Mouse (Mus musculus): ENCODE measurements around the gene Fut9. TPM values are rescaled to one million over a fixed set of nuclear protein-coding genes. Genes with fewer than 3 reads are reported as not detected.

Gene Fut9
- polyA plus RNA-seq, 1 experiment from 2014 or later, result 0.63 TPM

GRCm38 (mm10) chr4:25627039-25627438 is 173.0 kb downstream of the Fut9 start:
- no peaks in the 10 kb centered on the region for H3K36me3 ChIP-seq (ENCODE audit: control insufficient read depth, insufficient read depth, low read length)
- H3K4me3 ChIP-seq (ENCODE audit: low read length), result no peak overlapping the region
- no peaks in the 10 kb centered on the region for H3K4me1 ChIP-seq (replicated peaks; ENCODE audit: control insufficient read depth, insufficient read depth, low read length)
- 42% methylated on average over 1 of the region's 1 CpGs for WGBS
- no peak overlapping the region for H3K9ac ChIP-seq (ENCODE audit: low read length)
- H3K27ac ChIP-seq (ENCODE audit: low read length), result no peak overlapping the region
- H3K9me3 ChIP-seq (ENCODE audit: control insufficient read depth, low read length), result no peaks in the 10 kb centered on the region
- no peaks in the 10 kb centered on the region for H3K27me3 ChIP-seq (ENCODE audit: control insufficient read depth, insufficient read depth, low read depth, low read length)
- ATAC-seq (ENCODE audit: low read depth), result no peak
- no peak overlapping the region for H3K4me2 ChIP-seq (ENCODE audit: low read depth, low read length)

DNA sequence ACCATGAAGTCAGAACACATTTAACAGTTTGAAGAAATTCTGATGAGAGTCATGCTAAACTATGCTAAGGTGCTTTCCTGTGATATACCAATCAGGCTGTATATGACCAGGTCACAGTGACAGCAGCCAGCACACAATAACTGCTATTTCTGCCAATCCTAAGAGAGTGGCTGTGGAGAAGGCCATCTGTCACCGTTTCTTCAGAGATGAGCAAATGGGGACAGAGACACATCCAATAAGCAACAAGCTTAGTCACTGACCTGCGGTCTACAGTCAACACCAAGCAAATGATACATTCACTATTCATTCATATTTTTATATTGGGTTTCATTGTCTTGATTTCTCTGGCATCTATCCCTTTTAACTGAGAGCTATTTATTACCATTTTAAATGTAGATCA is 176.9 kb downstream of the Fut9 start:
- WGBS, result 90% methylated on average over 2 of the region's 2 CpGs
- H3K36me3 ChIP-seq (ENCODE audit: control insufficient read depth, insufficient read depth, low read length), result no peaks in the 10 kb centered on the region
- no peak overlapping the region for H3K9ac ChIP-seq (ENCODE audit: low read length)
- H3K9me3 ChIP-seq (ENCODE audit: control insufficient read depth, low read length), result no peaks in the 10 kb centered on the region
- no peaks in the 10 kb centered on the region for H3K27me3 ChIP-seq (ENCODE audit: control insufficient read depth, insufficient read depth, low read depth, low read length)
- no peak overlapping the region for H3K27ac ChIP-seq (ENCODE audit: low read length)
- no peak for ATAC-seq (ENCODE audit: low read depth)
- H3K4me2 ChIP-seq (ENCODE audit: low read depth, low read length), result no peak overlapping the region
- H3K4me3 ChIP-seq (ENCODE audit: low read length), result no peak overlapping the region
- H3K4me1 ChIP-seq (replicated peaks; ENCODE audit: control insufficient read depth, insufficient read depth, low read length), result no peaks in the 10 kb centered on the region

- H3K9me3 ChIP-seq (ENCODE audit: control insufficient read depth, low read length), result no peaks in the 10 kb centered on the region
- no peak overlapping the region for H3K27ac ChIP-seq (ENCODE audit: low read length)
- H3K9ac ChIP-seq (ENCODE audit: low read length), result no peak overlapping the region
- H3K36me3 ChIP-seq (ENCODE audit: control insufficient read depth, insufficient read depth, low read length), result no peaks in the 10 kb centered on the region
- H3K4me1 ChIP-seq (replicated peaks; ENCODE audit: control insufficient read depth, insufficient read depth, low read length), result no peaks in the 10 kb centered on the region
- no peak for ATAC-seq (ENCODE audit: low read depth)
- no peak overlapping the region for H3K4me3 ChIP-seq (ENCODE audit: low read length)
- 69% methylated on average over 4 of the region's 4 CpGs for WGBS
- H3K27me3 ChIP-seq (ENCODE audit: control insufficient read depth, insufficient read depth, low read depth, low read length), result no peaks in the 10 kb centered on the region
- no peak overlapping the region for H3K4me2 ChIP-seq (ENCODE audit: low read depth, low read length)
Measured at GRCm38 (mm10) chr4:25617301-25617700, 182.7 kb downstream of the Fut9 start.

- H3K4me1 ChIP-seq (replicated peaks; ENCODE audit: control insufficient read depth, insufficient read depth, low read length), result no peaks in the 10 kb centered on the region
- no peak overlapping the region for H3K9ac ChIP-seq (ENCODE audit: low read length)
- H3K27ac ChIP-seq (ENCODE audit: low read length), result no peak overlapping the region
- H3K9me3 ChIP-seq (ENCODE audit: control insufficient read depth, low read length), result no peaks in the 10 kb centered on the region
- H3K4me2 ChIP-seq (ENCODE audit: low read depth, low read length), result no peak overlapping the region
- no peaks in the 10 kb centered on the region for H3K27me3 ChIP-seq (ENCODE audit: control insufficient read depth, insufficient read depth, low read depth, low read length)
- no peak for ATAC-seq (ENCODE audit: low read depth)
- H3K36me3 ChIP-seq (ENCODE audit: control insufficient read depth, insufficient read depth, low read length), result no peaks in the 10 kb centered on the region
- WGBS, result 83% methylated on average over 5 of the region's 5 CpGs
- H3K4me3 ChIP-seq (ENCODE audit: low read length), result no peak overlapping the region
Measured at GRCm38 (mm10) chr4:25613426-25613825, 186.6 kb downstream of the Fut9 start.

GRCm38 (mm10) chr4:25610481-25610880 is 189.6 kb downstream of the Fut9 start:
- Histone ChIP-seq H3K4me3 (ENCODE audit: low read length) (no peak overlapping the region), H3K36me3 (ENCODE audit: control insufficient read depth, insufficient read depth, low read length) (no peaks in the 10 kb centered on the region), H3K9me3 (ENCODE audit: control insufficient read depth, low read length) (no peaks in the 10 kb centered on the region), H3K9ac (ENCODE audit: low read length) (no peak overlapping the region), H3K27me3 (ENCODE audit: control insufficient read depth, insufficient read depth, low read depth, low read length) (no peaks in the 10 kb centered on the region), H3K27ac (ENCODE audit: low read length) (no peak overlapping the region), H3K4me1 (replicated peaks; ENCODE audit: control insufficient read depth, insufficient read depth, low read length) (no peaks in the 10 kb centered on the region), H3K4me2 (ENCODE audit: low read depth, low read length) (no peak overlapping the region)
- no peak for ATAC-seq (ENCODE audit: low read depth)
- WGBS, result 54% methylated on average over 2 of the region's 2 CpGs

DNA sequence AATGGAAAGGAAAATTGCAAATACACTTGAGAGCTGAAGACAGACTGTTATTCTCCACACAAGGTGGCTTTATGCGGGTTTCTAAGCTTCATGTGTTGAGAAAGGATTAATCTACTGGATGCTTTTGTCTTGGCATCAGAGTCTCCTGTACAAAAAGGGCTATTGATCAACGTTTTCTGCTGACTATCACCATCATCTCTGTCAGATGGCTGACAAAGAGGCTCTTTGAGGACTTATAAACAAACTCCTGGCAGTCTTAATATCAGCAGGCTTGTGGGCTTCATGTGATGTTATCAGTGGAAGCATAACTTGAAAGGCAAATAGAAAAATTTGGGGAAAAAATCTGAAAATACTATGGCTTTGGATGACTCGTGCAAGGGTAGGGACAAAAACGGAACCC is 206.8 kb downstream of the Fut9 start:
- Histone ChIP-seq H3K4me1 (replicated peaks; ENCODE audit: control insufficient read depth, insufficient read depth, low read length) (no peaks in the 10 kb centered on the region), H3K4me2 (ENCODE audit: low read depth, low read length) (no peak overlapping the region), H3K27ac (ENCODE audit: low read length) (no peak overlapping the region), H3K27me3 (ENCODE audit: control insufficient read depth, insufficient read depth, low read depth, low read length) (no peaks in the 10 kb centered on the region), H3K9ac (ENCODE audit: low read length) (no peak overlapping the region), H3K9me3 (ENCODE audit: control insufficient read depth, low read length) (no peaks in the 10 kb centered on the region), H3K4me3 (ENCODE audit: low read length) (no peak overlapping the region), H3K36me3 (ENCODE audit: control insufficient read depth, insufficient read depth, low read length) (no peaks in the 10 kb centered on the region)
- WGBS, result 62% methylated on average over 4 of the region's 4 CpGs
- no peak for ATAC-seq (ENCODE audit: low read depth)
